Mouse (Mus musculus): ENCODE results near the gene Olfr1312. TPM values are rescaled to one million over a fixed set of nuclear protein-coding genes. Genes with fewer than 3 reads are reported as not detected.
"Not testable (repeated sequence)": the region's sequence is repeated elsewhere in the genome, so short reads cannot be mapped to it uniquely, and the experiment has no call there.

The Olfr1312 gene
- polyA plus RNA-seq (2015; fragmentation: Nextera tagmentation; extraction: Ambion mirVana), result not detected in 2 replicates

DNA sequence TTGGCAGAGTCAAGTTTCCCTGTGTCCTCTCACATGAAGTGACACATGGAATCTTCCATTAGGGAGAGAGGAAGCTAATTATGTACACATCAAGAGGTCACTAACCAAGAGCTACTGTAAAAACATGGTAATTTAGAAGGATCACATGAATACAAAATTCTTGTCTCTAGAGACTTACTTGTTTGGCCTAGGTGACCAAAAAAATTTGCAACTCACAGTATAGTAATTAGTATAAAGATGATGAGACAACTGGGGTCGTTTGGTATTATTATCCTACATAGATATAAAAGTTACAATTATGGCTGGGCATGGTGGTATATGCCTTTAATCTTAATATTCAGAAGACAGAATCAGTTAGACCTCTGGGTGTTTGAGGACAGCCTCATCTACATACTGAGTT lies at the start of gene Olfr1312:
Gene Olfr1312 (minus strand): TSS at position 101 of the 400 bp plus-strand sequence.
- Histone ChIP-seq H3K4me2 (replicated peaks) (no peak within 1 kb of the TSS), H3K36me3 (no peaks in the 10 kb centered on the region), H3K4me1 (no peaks in the 10 kb centered on the region), H3K4me3 (no peak within 1 kb of the TSS), H3K9me3 (no peaks in the 10 kb centered on the region), H3K9ac (no peak within 1 kb of the TSS), H3K27me3 (no peaks in the 10 kb centered on the region), H3K27ac (no peak within 1 kb of the TSS)
- no peak for ATAC-seq (ENCODE audit: low FRiP score, low read depth)
- 33% methylated on average over 1 of the region's 1 CpGs for WGBS

- Histone ChIP-seq H3K4me1 (no peaks in the 10 kb centered on the region), H3K4me2 (replicated peaks) (no peak within 1 kb of the TSS), H3K9me3 (no peaks in the 10 kb centered on the region), H3K4me3 (no peak within 1 kb of the TSS), H3K27me3 (no peaks in the 10 kb centered on the region), H3K27ac (no peak within 1 kb of the TSS), H3K9ac (no peak within 1 kb of the TSS), H3K36me3 (no peaks in the 10 kb centered on the region)
- no peak for ATAC-seq (ENCODE audit: low FRiP score, low read depth)
Measured at GRCm38 (mm10) chr2:112096681-112097080, 46.6 kb upstream of the Olfr1312 start, which contains the start of gene Olfr1314. Gene Olfr1314, minus strand, starts transcription at chr2:112096781.

DNA sequence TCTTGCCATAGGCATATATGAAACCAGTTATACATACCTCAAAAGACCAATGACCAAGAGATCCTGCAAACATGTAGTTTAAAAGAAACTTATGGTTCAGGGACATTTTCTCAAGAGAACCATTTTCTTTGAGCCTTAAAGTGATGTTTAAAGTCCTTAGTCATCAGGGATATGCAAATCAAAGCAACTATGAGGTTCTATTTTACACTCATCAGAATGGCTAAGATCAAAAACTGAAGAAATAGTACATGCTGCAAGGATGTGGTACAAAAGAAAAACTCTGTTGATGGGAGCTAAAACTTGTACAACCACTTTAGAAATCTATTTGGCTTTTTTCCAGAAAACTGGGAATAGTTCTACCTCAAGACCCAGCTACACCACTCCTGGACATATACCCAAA lies 27.7 kb upstream of the Olfr1312 start, which contains the start of gene Olfr1313:
Gene Olfr1313 (minus strand): TSS at position 101 of the 400 bp plus-strand sequence.
- Histone ChIP-seq H3K4me2 (replicated peaks) (no peak within 1 kb of the TSS), H3K4me1 (no peaks in the 10 kb centered on the region), H3K9me3 (no peaks in the 10 kb centered on the region), H3K4me3 (no peak within 1 kb of the TSS), H3K27me3 (no peaks in the 10 kb centered on the region), H3K36me3 (no peaks in the 10 kb centered on the region), H3K27ac (no peak within 1 kb of the TSS), H3K9ac (no peak within 1 kb of the TSS)
- ATAC-seq (ENCODE audit: low FRiP score, low read depth), result no peak

DNA sequence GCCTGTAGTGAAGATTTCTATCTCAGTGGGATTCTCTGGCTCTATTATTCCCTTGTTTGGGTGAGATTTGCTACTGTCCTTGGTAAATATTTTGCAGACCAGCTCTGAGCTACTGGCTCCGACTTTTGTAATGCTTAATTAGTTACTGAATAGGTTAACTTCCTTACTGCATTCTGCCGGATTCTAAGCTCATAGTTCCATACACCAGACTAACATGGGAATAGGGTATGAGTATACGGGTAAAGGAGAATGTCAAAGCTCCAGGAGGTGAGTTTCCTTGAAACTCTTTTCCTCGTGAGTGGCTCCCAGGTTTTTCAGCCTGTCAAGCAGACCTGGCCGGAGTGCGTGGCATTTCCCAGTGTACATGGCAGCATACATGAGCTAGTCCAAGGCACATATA lies 23.1 kb downstream of the Olfr1312 start:
- ATAC-seq (ENCODE audit: low FRiP score, low read depth); H3K27ac ChIP-seq; H3K27me3 ChIP-seq: not testable (repeated sequence)

DNA sequence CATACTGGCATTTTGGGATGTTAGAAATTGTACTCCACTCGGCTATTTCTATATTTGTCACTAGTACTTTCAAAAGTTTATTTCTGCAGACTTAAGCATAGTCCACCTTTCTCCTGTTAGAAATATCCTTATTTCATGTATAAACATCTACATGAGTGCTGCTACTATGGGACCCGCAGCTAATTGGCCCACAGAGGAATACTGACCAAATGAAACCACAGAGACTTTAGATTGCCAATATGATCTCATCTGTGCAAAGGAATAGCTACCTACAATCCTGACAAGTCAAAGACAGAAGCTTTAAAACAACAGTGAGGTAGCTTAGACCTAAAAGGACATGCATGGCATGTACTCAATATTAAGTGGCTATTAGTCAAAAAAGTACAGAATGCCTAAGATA lies 25.7 kb downstream of the Olfr1312 start, which contains the start of gene Olfr1311:
Gene Olfr1311 (minus strand): TSS at position 101 of the 400 bp plus-strand sequence.
- H3K36me3 ChIP-seq, result no peaks in the 10 kb centered on the region
- no peak within 1 kb of the TSS for H3K9ac ChIP-seq
- no peaks in the 10 kb centered on the region for H3K9me3 ChIP-seq
- no peaks in the 10 kb centered on the region for H3K27me3 ChIP-seq
- H3K4me3 ChIP-seq, result no peak within 1 kb of the TSS
- H3K4me1 ChIP-seq, result no peaks in the 10 kb centered on the region
- ATAC-seq (ENCODE audit: low FRiP score, low read depth), result no peak
- WGBS, result 85% methylated on average over 2 of the region's 2 CpGs
- H3K27ac ChIP-seq, result no peak within 1 kb of the TSS
- H3K4me2 ChIP-seq (replicated peaks), result no peak within 1 kb of the TSS

More for the DNA sequence above, 23.1 kb downstream of the Olfr1312 start:
- WGBS, result 51% methylated on average over 6 of the region's 6 CpGs
- H3K36me3 ChIP-seq; H3K4me3 ChIP-seq; H3K4me2 ChIP-seq (replicated peaks); H3K4me1 ChIP-seq; H3K9ac ChIP-seq; H3K9me3 ChIP-seq: not testable (repeated sequence)

- H3K36me3 ChIP-seq, result no peaks in the 10 kb centered on the region
- H3K27me3 ChIP-seq, result no peaks in the 10 kb centered on the region
- 78% methylated on average over 3 of the region's 3 CpGs for WGBS
- no peak overlapping the region for H3K4me2 ChIP-seq (replicated peaks)
- no peak overlapping the region for H3K27ac ChIP-seq
- no peak overlapping the region for H3K4me3 ChIP-seq
- no peak for ATAC-seq (ENCODE audit: low FRiP score, low read depth)
- no peaks in the 10 kb centered on the region for H3K4me1 ChIP-seq
- no peaks in the 10 kb centered on the region for H3K9me3 ChIP-seq
- no peak overlapping the region for H3K9ac ChIP-seq
Measured at GRCm38 (mm10) chr2:112014900-112015299, 35.1 kb downstream of the Olfr1312 start.

DNA sequence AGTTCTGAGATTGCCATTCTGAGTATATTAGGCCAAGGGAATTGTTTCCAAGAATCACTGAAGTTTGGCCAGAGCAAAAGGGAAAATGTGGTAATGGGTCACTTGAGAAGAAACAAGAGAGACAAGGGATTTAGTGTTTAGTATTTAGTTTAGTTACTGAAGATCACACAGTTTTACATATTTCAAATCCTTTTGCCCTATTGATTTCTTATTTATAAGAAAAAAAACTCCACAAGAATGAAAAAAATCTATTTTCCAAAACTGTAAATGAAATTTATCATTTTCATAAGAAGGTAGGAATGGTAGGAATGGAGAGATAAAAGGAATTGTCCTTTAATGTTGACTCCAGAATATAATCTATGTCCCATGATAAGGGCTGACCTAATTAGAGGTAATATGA lies 37.4 kb downstream of the Olfr1312 start, which contains the start of gene Olfr1310:
Gene Olfr1310 (minus strand): TSS at position 101 of the 400 bp plus-strand sequence.
- Histone ChIP-seq H3K9me3 (no peaks in the 10 kb centered on the region), H3K9ac (no peak within 1 kb of the TSS), H3K4me3 (no peak within 1 kb of the TSS), H3K36me3 (no peaks in the 10 kb centered on the region), H3K27ac (no peak within 1 kb of the TSS), H3K4me2 (replicated peaks) (no peak within 1 kb of the TSS), H3K4me1 (no peaks in the 10 kb centered on the region), H3K27me3 (no peaks in the 10 kb centered on the region)
- no peak for ATAC-seq (ENCODE audit: low FRiP score, low read depth)

DNA sequence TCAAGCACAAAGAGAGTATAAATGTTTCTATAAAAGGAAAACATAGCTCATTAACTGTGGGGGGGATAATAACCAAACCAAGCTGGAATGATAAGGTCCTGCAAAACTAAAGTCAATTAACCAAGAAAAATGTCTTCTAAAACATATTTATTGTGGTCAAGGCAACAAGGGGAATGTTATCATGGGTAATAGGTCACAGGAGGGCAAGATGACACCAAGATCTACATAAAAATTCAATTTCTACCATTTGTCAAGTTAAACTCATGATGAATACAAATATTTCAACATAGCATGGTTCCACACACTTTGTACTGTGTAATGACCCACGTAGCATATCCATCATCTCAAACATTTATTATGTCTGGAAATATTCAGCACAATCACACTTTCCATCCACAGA lies 59.9 kb downstream of the Olfr1312 start, which contains the start of gene Olfr1309:
Gene Olfr1309 (minus strand): TSS at position 101 of the 400 bp plus-strand sequence.
- Histone ChIP-seq H3K4me2 (replicated peaks) (no peak within 1 kb of the TSS), H3K4me1 (no peaks in the 10 kb centered on the region), H3K9ac (no peak within 1 kb of the TSS), H3K9me3 (no peaks in the 10 kb centered on the region), H3K36me3 (no peaks in the 10 kb centered on the region), H3K4me3 (no peak within 1 kb of the TSS), H3K27me3 (no peaks in the 10 kb centered on the region), H3K27ac (no peak within 1 kb of the TSS)
- no peak for ATAC-seq (ENCODE audit: low FRiP score, low read depth)
- 52% methylated on average over 1 of the region's 1 CpGs for WGBS

Other genes starting within 250 kb of the Olfr1312 start
- gene Olfr1303, start 229.9 kb downstream of the Olfr1312 start, polyA plus RNA-seq (2015; fragmentation: Nextera tagmentation; extraction: Ambion mirVana), result not detected in 2 replicates
- not detected in 2 replicates for gene Olfr1305, start 173.1 kb downstream of the Olfr1312 start, polyA plus RNA-seq (2015; fragmentation: Nextera tagmentation; extraction: Ambion mirVana)
- not detected in 2 replicates for gene Olfr1306, start 134.0 kb downstream of the Olfr1312 start, polyA plus RNA-seq (2015; fragmentation: Nextera tagmentation; extraction: Ambion mirVana)
- 0.01 TPM in 1 of 2 replicates, not detected in the other for gene Olfr1307, start 100.8 kb downstream of the Olfr1312 start, polyA plus RNA-seq (2015; fragmentation: Nextera tagmentation; extraction: Ambion mirVana)
- gene Olfr1308, start 85.3 kb downstream of the Olfr1312 start, polyA plus RNA-seq (2015; fragmentation: Nextera tagmentation; extraction: Ambion mirVana), result not detected in 2 replicates
- gene Olfr1309, start 60.0 kb downstream of the Olfr1312 start, polyA plus RNA-seq (2015; fragmentation: Nextera tagmentation; extraction: Ambion mirVana), result not detected in 2 replicates
- not detected in 2 replicates for gene Olfr1310, start 37.5 kb downstream of the Olfr1312 start, polyA plus RNA-seq (2015; fragmentation: Nextera tagmentation; extraction: Ambion mirVana)
- gene Olfr1311, start 25.8 kb downstream of the Olfr1312 start, polyA plus RNA-seq (2015; fragmentation: Nextera tagmentation; extraction: Ambion mirVana), result not detected in 2 replicates
- not detected in 2 replicates for gene Olfr1313, start 27.6 kb upstream of the Olfr1312 start, polyA plus RNA-seq (2015; fragmentation: Nextera tagmentation; extraction: Ambion mirVana)
- gene Olfr1314, start 46.5 kb upstream of the Olfr1312 start, polyA plus RNA-seq (2015; fragmentation: Nextera tagmentation; extraction: Ambion mirVana), result not detected in 2 replicates
- not detected in 2 replicates for gene Olfr1315-ps1, start 65.2 kb upstream of the Olfr1312 start, polyA plus RNA-seq (2015; fragmentation: Nextera tagmentation; extraction: Ambion mirVana)
- gene Olfr1316, start 84.7 kb upstream of the Olfr1312 start, polyA plus RNA-seq (2015; fragmentation: Nextera tagmentation; extraction: Ambion mirVana), result not detected in 2 replicates
- not detected in 2 replicates for gene Olfr1317, start 90.1 kb upstream of the Olfr1312 start, polyA plus RNA-seq (2015; fragmentation: Nextera tagmentation; extraction: Ambion mirVana)
- gene Olfr1318, start 104.0 kb upstream of the Olfr1312 start, polyA plus RNA-seq (2015; fragmentation: Nextera tagmentation; extraction: Ambion mirVana), result 0.08 TPM in 1 of 2 replicates, not detected in the other
- gene Lpcat4, start 189.2 kb upstream of the Olfr1312 start, polyA plus RNA-seq (2015; fragmentation: Nextera tagmentation; extraction: Ambion mirVana), result 15.2 and 18.4 TPM in 2 replicates
- gene Nutm1, start 209.1 kb upstream of the Olfr1312 start, polyA plus RNA-seq (2015; fragmentation: Nextera tagmentation; extraction: Ambion mirVana), result not detected in 2 replicates
- 189 and 193 TPM in 2 replicates for gene Nop10, start 211.7 kb upstream of the Olfr1312 start, polyA plus RNA-seq (2015; fragmentation: Nextera tagmentation; extraction: Ambion mirVana)
- 9.2 and 9.5 TPM in 2 replicates for gene Slc12a6, start 215.6 kb upstream of the Olfr1312 start, polyA plus RNA-seq (2015; fragmentation: Nextera tagmentation; extraction: Ambion mirVana)
- not detected in 2 replicates for gene Gm21985, start 216.1 kb upstream of the Olfr1312 start, polyA plus RNA-seq (2015; fragmentation: Nextera tagmentation; extraction: Ambion mirVana)

All from limb, embryonic 13.5 days (tissue).